In genomic region chr1:39394096-39394495, GRCm38 (mm10) we compare ENCODE assay signal across 12 mouse cellular contexts. TPM values are rescaled to one million over a fixed set of nuclear protein-coding genes. Genes with fewer than 3 reads are reported as not detected.
DNase-seq lines count a peak whose midpoint lies in the region; ATAC-seq lines count a peak whose summit lies in the region.
"Had no signal": no experiment of that assay in that cellular context is flagged by ENCODE, and none has a peak within 500 bp of the region (broad histone marks: within the 10 kb centered on the region; RNA-seq: fewer than 3 reads in every experiment).

No protein-coding gene starts in this region.

- no peak overlapping the region for H3K27ac ChIP-seq in kidney, embryonic 16.5 days (ENCODE audit: low read length)
- H3K27ac ChIP-seq: limb, embryonic 13.5 days had no signal

- H3K27me3 ChIP-seq in kidney, embryonic 16.5 days (ENCODE audit: insufficient read depth, low read length): no peaks in the 10 kb centered on the region
- H3K27me3 ChIP-seq: limb, embryonic 13.5 days had no signal

- no peak overlapping the region for H3K4me3 ChIP-seq in kidney, embryonic 16.5 days (ENCODE audit: low read length)
- H3K4me3 ChIP-seq: erythroblast, embryonic 14.5 days; limb, embryonic 13.5 days; myocyte had no signal

- H3K9me3 ChIP-seq in kidney, embryonic 16.5 days (ENCODE audit: low read length): peaks cover 4% of the 10 kb centered on the region; the same call in 1 of the 2 replicates

- no peaks in the 10 kb centered on the region for H3K4me1 ChIP-seq in kidney, embryonic 16.5 days (ENCODE audit: insufficient read depth, low read length)

- peaks cover 8% of the 10 kb centered on the region; the same call in 1 of the 2 replicates for H3K36me3 ChIP-seq in kidney, embryonic 16.5 days (ENCODE audit: insufficient read depth, low read length)

- peak; percentile 22 for DNase-seq in kidney, adult 11 months
- DNase-seq in testis, postnatal 14 days (ENCODE audit: low spot score): peak; percentile 31
- DNase-seq in testis, postnatal 10 days (ENCODE audit: low spot score): no peak
- DNase-seq in heart, postnatal 36 days: peak; percentile 44 to 53
- DNase-seq in layer of hippocampus, adult 11-12 months (ENCODE audit: low spot score): no peak
- no peak for DNase-seq in urinary bladder, postnatal 10 days (ENCODE audit: low spot score)
- no peak for DNase-seq in urinary bladder, postnatal 25 days (ENCODE audit: low spot score)
- DNase-seq: thymus, postnatal 25 days had no signal

- 44% methylated on average over 10 of the region's 10 CpGs for WGBS in kidney, embryonic 16.5 days

- intact Hi-C loops in heart, postnatal 36 days (cut with DNase I): loop anchor here (5.0 kb wide), 1 partner anchor 83 kb away; the partner anchor contains the start of gene Tbc1d8

- no peak for ATAC-seq in kidney, embryonic 16.5 days (ENCODE audit: low FRiP score, low TSS enrichment)

- no peak overlapping the region for H3K9ac ChIP-seq in kidney, embryonic 16.5 days (replicated peaks; ENCODE audit: low read length)
- H3K9ac ChIP-seq: limb, embryonic 13.5 days had no signal

- no peak overlapping the region for H3K4me2 ChIP-seq in kidney, embryonic 16.5 days (replicated peaks; ENCODE audit: low read depth, low read length)
- H3K4me2 ChIP-seq: limb, embryonic 13.5 days had no signal

RNA-seq across cellular contexts. Expression of gene Rpl31, which starts 26.5 kb away (rescaled TPM):
- polyA plus RNA-seq in kidney, embryonic 16.5 days (2015; fragmentation: Nextera tagmentation; extraction: Ambion mirVana): 464 and 479 TPM in 2 replicates
- total RNA-seq in heart, postnatal 36 days (2021): 100 to 1,000 TPM; 517 to 581 TPM

Comparison
In these comparisons a context has a peak if more than half of its experiments do, and no peak if none do; other contexts are left out.
1. DNase-seq: peak in kidney, adult 11 months (single experiment), testis, postnatal 14 days (single experiment) and heart, postnatal 36 days (2 of 2); none in testis, postnatal 10 days (single experiment), layer of hippocampus, adult 11-12 months (single experiment), urinary bladder, postnatal 10 days (single experiment) and urinary bladder, postnatal 25 days (single experiment).